Mouse (Mus musculus): ENCODE data around the gene Rev1. TPM values are rescaled to one million over a fixed set of nuclear protein-coding genes. Genes with fewer than 3 reads are reported as not detected.

The Rev1 gene
- total RNA-seq, 2 experiments from 2014 or later = 56.2 to 109 TPM

Other genes with a start within 250 kb of the Rev1 start
- 12.2 and 32.1 TPM in 2 replicates for gene Mitd1, start 239.4 kb downstream of the Rev1 start, total RNA-seq (2015; ENCODE audit: low replicate concordance)
- 24.4 and 26.6 TPM in 2 replicates for gene Mitd1, start 239.4 kb downstream of the Rev1 start, total RNA-seq (2017; ENCODE audit: low replicate concordance)
- gene Mrpl30, start 239.3 kb downstream of the Rev1 start, total RNA-seq (2015; ENCODE audit: low replicate concordance) = 83.0 and 94.1 TPM in 2 replicates
- 41.1 and 57.8 TPM in 2 replicates for gene Mrpl30, start 239.3 kb downstream of the Rev1 start, total RNA-seq (2017; ENCODE audit: low replicate concordance)
- gene Lyg2, start 213.3 kb downstream of the Rev1 start, total RNA-seq (2015; ENCODE audit: low replicate concordance) = not detected in 2 replicates
- not detected in 2 replicates for gene Lyg2, start 213.3 kb downstream of the Rev1 start, total RNA-seq (2017; ENCODE audit: low replicate concordance)
- not detected in 2 replicates for gene Lyg1, start 172.0 kb downstream of the Rev1 start, total RNA-seq (2015; ENCODE audit: low replicate concordance)
- not detected in 2 replicates for gene Lyg1, start 172.0 kb downstream of the Rev1 start, total RNA-seq (2017; ENCODE audit: low replicate concordance)
- 26.8 and 59.1 TPM in 2 replicates for gene Txndc9, start 131.9 kb downstream of the Rev1 start, total RNA-seq (2015; ENCODE audit: low replicate concordance)
- 27.0 and 43.0 TPM in 2 replicates for gene Txndc9, start 131.9 kb downstream of the Rev1 start, total RNA-seq (2017; ENCODE audit: low replicate concordance)
- gene Eif5b, start 131.8 kb downstream of the Rev1 start, total RNA-seq (2015; ENCODE audit: low replicate concordance) = 14.4 and 14.7 TPM in 2 replicates
- gene Eif5b, start 131.8 kb downstream of the Rev1 start, total RNA-seq (2017; ENCODE audit: low replicate concordance) = 12.9 and 14.9 TPM in 2 replicates